Mouse (Mus musculus) ES-E14 (cell line): ENCODE data around the gene Nectin3. TPM values are rescaled to one million over a fixed set of nuclear protein-coding genes. Genes with fewer than 3 reads are reported as not detected.

Experiments used
- DNase-seq: peaks from one replicate; pipeline ENCODE4 v3.0.0-alpha.2; 2013; ENCODE audit warnings: low read depth, low spot score
- H3K27ac ChIP-seq: 2 replicates; pipeline ENCODE4 v1.5.1; 2012; ENCODE audit warnings: low read depth, mild to moderate bottlenecking, low read length, moderate library complexity, mixed read lengths; ENCODE audit not compliant: poor library complexity, insufficient read depth, severe bottlenecking
- H3K36me3 ChIP-seq: 2 replicates; pipeline ENCODE4 v1.6.1; 2012; ENCODE audit warnings: mild to moderate bottlenecking, low read length, moderate library complexity, mixed read lengths; ENCODE audit not compliant: control insufficient read depth, poor library complexity, insufficient read depth, severe bottlenecking
- H3K4me1 ChIP-seq, 2 experiments: fragments of 150-350 bp in 1 of 2; sonication (generic) in 1 of 2; 2 replicates each; pipeline ENCODE4 v1.6.1; 2012; ENCODE audit warnings: low read length in 2 of 2, mild to moderate bottlenecking in 1 of 2, mixed read lengths in 1 of 2; ENCODE audit not compliant: control insufficient read depth in 2 of 2, insufficient read depth in 2 of 2, poor library complexity in 1 of 2
- H3K4me3 ChIP-seq, 2 experiments: fragments of 150-350 bp in 1 of 2; sonication (generic) in 1 of 2; 2 replicates each; pipeline ENCODE4 v1.5.1; 2012; ENCODE audit warnings: low read length in 2 of 2, low read depth in 1 of 2, mild to moderate bottlenecking in 1 of 2, mixed read lengths in 1 of 2; ENCODE audit not compliant: insufficient read depth in 1 of 2, poor library complexity in 1 of 2, severe bottlenecking in 1 of 2
- H3K9ac ChIP-seq: 2 replicates; pipeline ENCODE4 v1.6.1; 2012; ENCODE audit warnings: low read depth, mild to moderate bottlenecking, low read length, mixed read lengths; ENCODE audit not compliant: poor library complexity, insufficient read depth, severe bottlenecking
- H3K9me3 ChIP-seq: fragments of 150-350 bp; sonication (generic); 2 replicates; pipeline ENCODE4 v1.6.1; 2012; ENCODE audit warnings: low read depth, mild to moderate bottlenecking, low read length; ENCODE audit not compliant: control insufficient read depth, insufficient read depth
- CHD2 ChIP-seq: IDR thresholded peaks from 2 replicates; pipeline ENCODE4 v1.6.1; 2014; ENCODE audit warnings: mild to moderate bottlenecking, low read depth, low read length, inconsistent platforms
- HCFC1 ChIP-seq: IDR thresholded peaks from 2 replicates; pipeline ENCODE4 v1.6.1; 2012; ENCODE audit warnings: low read length, inconsistent platforms, borderline replicate concordance; ENCODE audit not compliant: insufficient read depth
- MAFK ChIP-seq: IDR thresholded peaks from 2 replicates; pipeline ENCODE4 v1.6.1; 2014; ENCODE audit warnings: mild to moderate bottlenecking, low read depth, low read length, inconsistent platforms; ENCODE audit not compliant: insufficient read depth
- ZC3H11A ChIP-seq: IDR thresholded peaks from 2 replicates; pipeline ENCODE4 v1.6.1; 2012; ENCODE audit warnings: low read depth, mild to moderate bottlenecking, inconsistent platforms, low read length, borderline replicate concordance
- ZNF384 ChIP-seq: IDR thresholded peaks from 2 replicates; pipeline ENCODE4 v1.6.1; 2012; ENCODE audit warnings: low read depth, low read length, inconsistent platforms
- in situ Hi-C, 2 experiments: fragments of 600-800 bp; cut with MboI; formaldehyde crosslinking; loops; one replicate each; pipeline ENCODE4 v1.15.1; 2025; ENCODE audit warnings: low sequenced_read_pairs in 2 of 2, inconsistent platforms in 1 of 2; ENCODE audit not compliant: unreplicated experiment in 2 of 2
- total RNA-seq: library from RNA; depleted of rRNA; stranded (reverse); fragments of 300-350 nt; gene quantifications from 2 replicates; pipeline ENCODE4 v1.2.3, GENCODE M21; 2012

The Nectin3 gene
- total RNA-seq, 1 experiment: 52.0 TPM

DNA sequence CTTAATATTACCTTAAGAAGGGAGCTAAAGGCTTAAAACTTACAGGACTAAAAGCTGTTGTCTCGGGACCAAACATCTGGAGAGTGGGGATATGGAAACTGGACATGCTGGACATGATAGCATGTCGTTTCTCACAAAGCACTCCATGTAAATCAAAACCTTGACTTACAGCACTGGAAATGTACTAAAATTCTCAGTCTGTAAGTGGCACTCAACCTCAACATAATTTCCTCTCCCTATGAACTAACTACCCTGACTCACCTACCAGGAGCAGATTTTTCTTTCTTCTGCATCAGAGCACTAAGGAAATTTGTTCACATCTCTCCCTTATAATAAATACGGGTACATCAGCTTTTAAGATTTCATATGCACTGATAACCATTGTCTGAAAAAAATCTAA lies 3.1 kb downstream of the Nectin3 start:
- Histone ChIP-seq H3K9me3 (no peaks in the 10 kb centered on the region), H3K4me3 (peak overlapping the region in 1 of 2 experiments; percentile 82; a peak in 3 of 4 replicates), H3K4me1 (peaks cover 7 to 8% of the 10 kb centered on the region in 2 experiments; a peak in 2 of 4 replicates), H3K9ac (no peak overlapping the region), H3K27ac (no peak overlapping the region), H3K36me3 (no peaks in the 10 kb centered on the region)
- no peak for TF ChIP-seq HCFC1
- TF ChIP-seq ZNF384: no peak
- no peak for TF ChIP-seq CHD2
- no peak for TF ChIP-seq ZC3H11A
- no peak for TF ChIP-seq MAFK
- in situ Hi-C loops: no loop called here
- no peak for DNase-seq

DNA sequence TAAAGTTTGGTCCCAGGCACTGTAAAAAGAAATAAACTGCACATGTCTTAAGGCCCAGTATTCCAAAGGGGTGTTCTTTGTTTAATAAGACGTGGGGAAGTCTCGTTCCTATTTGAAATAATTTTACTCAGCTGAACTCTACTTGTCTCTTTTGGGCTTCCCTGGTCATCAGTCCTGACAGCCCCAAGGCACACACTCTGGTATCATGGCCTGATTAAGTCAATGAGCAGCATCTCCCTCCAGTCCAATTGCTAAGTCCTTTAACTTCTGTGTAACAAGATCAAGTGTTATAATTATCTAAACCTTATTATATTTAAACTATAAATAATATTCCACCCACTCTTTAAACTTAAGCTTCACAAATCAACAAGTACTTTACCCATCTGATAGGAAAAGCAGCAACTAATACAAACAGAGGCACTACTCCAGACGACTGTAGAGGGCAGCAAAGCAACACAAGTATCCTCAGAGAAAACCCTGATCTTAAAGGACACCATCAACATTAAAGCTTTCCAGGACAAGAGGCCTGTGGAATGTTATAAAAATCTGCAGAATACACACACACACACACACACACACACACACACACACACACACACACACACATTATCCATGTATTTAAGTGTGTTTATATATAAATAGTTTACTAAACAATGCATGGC lies 10.8 kb downstream of the Nectin3 start:
- no peak overlapping the region for H3K4me3 ChIP-seq
- no peaks in the 10 kb centered on the region for H3K9me3 ChIP-seq
- H3K4me1 ChIP-seq: no peaks in the 10 kb centered on the region
- no peak for TF ChIP-seq ZNF384
- peak; percentile 23; the same call in 1 of the 2 replicates for TF ChIP-seq ZC3H11A
- in situ Hi-C loops: no loop called here
- H3K9ac ChIP-seq: no peak overlapping the region
- no peaks in the 10 kb centered on the region for H3K36me3 ChIP-seq
- H3K27ac ChIP-seq: no peak overlapping the region
- DNase-seq: peak; percentile 24

GRCm38 (mm10) chr16:46477336-46477735 lies 21.0 kb downstream of the Nectin3 start:
- Histone ChIP-seq H3K36me3 (no peaks in the 10 kb centered on the region), H3K4me1 (no peaks in the 10 kb centered on the region), H3K4me3 (no peak overlapping the region), H3K9ac (no peak overlapping the region), H3K27ac (no peak overlapping the region), H3K9me3 (no peaks in the 10 kb centered on the region)
- in situ Hi-C loops: no loop called here
- DNase-seq: no peak
- no peak for TF ChIP-seq ZNF384
- TF ChIP-seq ZC3H11A: no peak
- TF ChIP-seq HCFC1: no peak
- TF ChIP-seq CHD2: no peak
- no peak for TF ChIP-seq MAFK

GRCm38 (mm10) chr16:46451421-46451820 lies 46.9 kb downstream of the Nectin3 start:
- H3K27ac ChIP-seq: no peak overlapping the region
- DNase-seq: no peak
- H3K4me3 ChIP-seq: no peak overlapping the region
- TF ChIP-seq ZNF384 (no peak), CHD2 (no peak), MAFK (no peak), HCFC1 (no peak), ZC3H11A (no peak)
- in situ Hi-C loops: no loop called here
- H3K9me3 ChIP-seq: no peaks in the 10 kb centered on the region
- no peak overlapping the region for H3K9ac ChIP-seq
- no peaks in the 10 kb centered on the region for H3K4me1 ChIP-seq
- H3K36me3 ChIP-seq: peaks cover 6% of the 10 kb centered on the region; the same call in 1 of the 2 replicates

DNA sequence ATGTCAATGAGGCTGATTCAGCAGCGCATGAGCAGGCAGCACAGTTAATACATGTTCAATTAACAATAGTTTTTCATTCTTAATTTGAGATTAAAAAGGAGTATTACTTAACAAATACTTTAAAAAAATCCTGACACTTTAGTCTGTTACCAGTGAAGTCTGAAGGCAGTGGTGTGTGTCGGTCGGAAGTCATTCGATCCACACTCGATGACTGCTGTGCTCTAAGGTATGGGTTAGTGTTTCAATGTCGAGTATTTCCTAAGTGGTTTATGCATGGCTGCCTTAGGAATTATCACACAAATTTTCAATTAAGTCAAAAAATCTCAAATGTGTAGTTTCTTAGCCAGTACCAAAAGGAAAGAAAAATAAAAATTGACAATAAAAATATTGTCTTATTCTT lies 49.3 kb downstream of the Nectin3 start:
- H3K9me3 ChIP-seq: no peaks in the 10 kb centered on the region
- no peak for DNase-seq
- in situ Hi-C loops: no loop called here
- no peaks in the 10 kb centered on the region for H3K4me1 ChIP-seq
- H3K27ac ChIP-seq: no peak overlapping the region
- H3K9ac ChIP-seq: no peak overlapping the region
- H3K4me3 ChIP-seq: no peak overlapping the region
- H3K36me3 ChIP-seq: peaks cover 6% of the 10 kb centered on the region; the same call in 1 of the 2 replicates
- TF ChIP-seq ZNF384: no peak
- TF ChIP-seq HCFC1: no peak
- no peak for TF ChIP-seq ZC3H11A
- TF ChIP-seq CHD2: no peak
- TF ChIP-seq MAFK: no peak
